Mouse (Mus musculus) kidney, adult 2 months (tissue): ENCODE measurements around the gene Ccdc78.

Experiments
- CTCF ChIP-seq: fragments of 200-500 bp; conservative IDR thresholded peaks from 2 replicates; pipeline ENCODE4 v1.5.1; 2011; ENCODE audit warnings: low read depth, mild to moderate bottlenecking, control low read depth, low read length, moderate library complexity, mixed read lengths; ENCODE audit not compliant: insufficient read depth, insufficient read length
- POLR2A ChIP-seq: fragments of 200-500 bp; IDR thresholded peaks from one replicate; pipeline ENCODE4 v1.6.1; 2011; ENCODE audit warnings: low read depth, low read length, control low read depth

- TF ChIP-seq POLR2A (no peak), CTCF (no peak)
Observed at GRCm38 (mm10) chr17:25809606-25810340, 23.4 kb downstream of the Ccdc78 start.
